Mouse (Mus musculus) MEL (cell line): ENCODE results near the gene Nlgn1.

Source experiments
- BHLHE40 ChIP-seq: IDR thresholded peaks from 2 replicates; pipeline ENCODE4 v1.6.1; 2012; ENCODE audit warnings: low read depth, mild to moderate bottlenecking, inconsistent platforms, low read length, improper control_type of control experiment, borderline replicate concordance
- CTCF ChIP-seq, 3 experiments: IDR thresholded peaks in 2 of 3; conservative IDR thresholded peaks in 1 of 3; 2 replicates each; pipeline ENCODE4 v1.5.1; 2011 to 2012; ENCODE audit warnings: low read length in 3 of 3, low read depth in 2 of 3, mild to moderate bottlenecking in 2 of 3, improper control_type of control experiment in 1 of 3, inconsistent platforms in 1 of 3, mixed read lengths in 1 of 3, moderate library complexity in 1 of 3; ENCODE audit not compliant: control insufficient read depth in 1 of 3, insufficient read depth in 1 of 3, poor library complexity in 1 of 3, severe bottlenecking in 1 of 3
- EP300 ChIP-seq, 2 experiments: IDR thresholded peaks; 2 replicates each; pipeline ENCODE4 v1.6.1; 2011; ENCODE audit warnings: improper control_type of control experiment in 2 of 2, low read length in 2 of 2, low read depth in 1 of 2, mild to moderate bottlenecking in 1 of 2
- MAFK ChIP-seq: IDR thresholded peaks from 2 replicates; pipeline ENCODE4 v1.6.1; 2011; ENCODE audit warnings: low read depth, mild to moderate bottlenecking, low read length, improper control_type of control experiment, borderline replicate concordance
- MEF2A ChIP-seq: IDR thresholded peaks from 2 replicates; pipeline ENCODE4 v1.6.1; 2014; ENCODE audit warnings: low read depth, mild to moderate bottlenecking, inconsistent platforms, low read length, improper control_type of control experiment; ENCODE audit not compliant: poor library complexity, insufficient replicate concordance, severe bottlenecking; ENCODE audit errors: extremely low read depth
- POLR2A ChIP-seq, 2 experiments: IDR thresholded peaks; 2 replicates each; pipeline ENCODE4 v1.6.1; 2011 to 2012; ENCODE audit warnings: low read length in 2 of 2, mild to moderate bottlenecking in 2 of 2, control low read depth in 1 of 2, improper control_type of control experiment in 1 of 2, low read depth in 1 of 2, moderate library complexity in 1 of 2; ENCODE audit not compliant: control insufficient read depth in 1 of 2, insufficient read depth in 1 of 2, poor library complexity in 1 of 2
- POLR2AphosphoS5 ChIP-seq: IDR thresholded peaks from 2 replicates; pipeline ENCODE4 v1.6.1; 2012; ENCODE audit warnings: low read depth, borderline replicate concordance, mild to moderate bottlenecking, inconsistent platforms, low read length, moderate library complexity, mixed read lengths
- TCF12 ChIP-seq: IDR thresholded peaks from 2 replicates; pipeline ENCODE4 v1.6.1; 2014; ENCODE audit warnings: low read depth, mild to moderate bottlenecking, inconsistent platforms, low read length, improper control_type of control experiment, moderate library complexity
- ZC3H11A ChIP-seq: IDR thresholded peaks from 2 replicates; pipeline ENCODE4 v1.6.1; 2012; ENCODE audit warnings: low read depth, mild to moderate bottlenecking, inconsistent platforms, low read length, improper control_type of control experiment

DNA sequence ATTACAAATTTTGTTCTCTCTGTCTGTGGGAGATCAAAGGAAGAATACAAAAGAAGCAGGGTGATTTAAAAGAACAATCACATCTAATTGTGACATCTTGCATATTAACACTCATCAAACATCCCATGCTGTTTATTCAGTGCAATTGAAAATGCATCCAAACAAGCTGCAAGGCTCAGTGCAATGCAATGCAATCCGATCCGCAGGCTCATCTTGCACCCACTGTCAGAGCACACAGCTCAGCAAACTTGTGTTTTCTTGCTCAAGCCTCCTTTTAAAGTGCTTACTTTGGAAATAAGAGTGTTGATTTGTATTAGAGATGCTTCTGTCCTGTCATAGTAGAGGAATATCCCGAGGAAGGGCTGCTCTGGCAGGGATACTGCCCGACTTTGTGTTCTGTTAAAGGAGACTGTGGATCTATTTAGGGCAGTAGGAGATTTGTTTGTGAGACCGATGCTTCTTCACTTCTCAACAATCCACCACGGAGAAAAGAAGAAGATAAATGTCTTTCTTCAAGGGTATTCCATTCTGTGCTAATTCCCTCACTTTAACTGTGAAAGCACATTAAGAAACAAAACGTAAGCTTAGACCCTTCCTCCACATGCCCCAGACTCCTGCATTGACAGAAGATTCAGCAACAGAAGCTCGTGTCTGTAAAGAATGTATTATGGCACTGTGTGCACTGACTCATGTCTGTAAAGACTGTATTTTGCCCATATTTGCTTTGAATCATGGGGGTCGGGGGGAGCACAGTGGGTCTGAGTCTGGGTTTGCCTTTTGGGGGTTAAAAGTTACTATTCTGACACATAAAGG is 197.2 kb downstream of the Nlgn1 start:
- TF ChIP-seq POLR2AphosphoS5 (no peak), CTCF (IDR thresholded peaks at IDR 0.05 in 2 of 3, conservative IDR thresholded peaks at IDR 0.05 in 1 of 3; ENCODE audit: control insufficient read depth in 1 of 3, insufficient read depth in 1 of 3, low read depth in 2 of 3, low read length in 3 of 3, poor library complexity in 1 of 3, severe bottlenecking in 1 of 3) (no peak), EP300 (IDR thresholded peaks at IDR 0.05; ENCODE audit: low read depth in 1 of 2, low read length in 2 of 2) (no peak), POLR2A (IDR thresholded peaks at IDR 0.05; ENCODE audit: control insufficient read depth in 1 of 2, insufficient read depth in 1 of 2, low read depth in 1 of 2, low read length in 2 of 2, poor library complexity in 1 of 2) (no peak), ZC3H11A (no peak), BHLHE40 (no peak), MAFK (no peak), MEF2A (no peak), TCF12 (no peak)
